Mouse (Mus musculus) heart, adult 10 weeks (tissue): ENCODE results near the gene Hsh2d. TPM values are rescaled to one million over a fixed set of nuclear protein-coding genes. Genes with fewer than 3 reads are reported as not detected.

ENCODE experiments used
- polyA plus RNA-seq: library from polyadenylated mRNA; stranded (reverse); fragments of 350-450 nt; fragmentation: Illumina TruSeq; extraction: RNeasy Lipid Tissue Mini Kit (QIAGEN cat#74804); gene quantifications from one replicate; pipeline ENCODE4 v1.2.3, GENCODE M21; 2014; ENCODE audit warnings: low read depth, low replicate concordance

Hsh2d gene
- polyA plus RNA-seq = not detected

DNA sequence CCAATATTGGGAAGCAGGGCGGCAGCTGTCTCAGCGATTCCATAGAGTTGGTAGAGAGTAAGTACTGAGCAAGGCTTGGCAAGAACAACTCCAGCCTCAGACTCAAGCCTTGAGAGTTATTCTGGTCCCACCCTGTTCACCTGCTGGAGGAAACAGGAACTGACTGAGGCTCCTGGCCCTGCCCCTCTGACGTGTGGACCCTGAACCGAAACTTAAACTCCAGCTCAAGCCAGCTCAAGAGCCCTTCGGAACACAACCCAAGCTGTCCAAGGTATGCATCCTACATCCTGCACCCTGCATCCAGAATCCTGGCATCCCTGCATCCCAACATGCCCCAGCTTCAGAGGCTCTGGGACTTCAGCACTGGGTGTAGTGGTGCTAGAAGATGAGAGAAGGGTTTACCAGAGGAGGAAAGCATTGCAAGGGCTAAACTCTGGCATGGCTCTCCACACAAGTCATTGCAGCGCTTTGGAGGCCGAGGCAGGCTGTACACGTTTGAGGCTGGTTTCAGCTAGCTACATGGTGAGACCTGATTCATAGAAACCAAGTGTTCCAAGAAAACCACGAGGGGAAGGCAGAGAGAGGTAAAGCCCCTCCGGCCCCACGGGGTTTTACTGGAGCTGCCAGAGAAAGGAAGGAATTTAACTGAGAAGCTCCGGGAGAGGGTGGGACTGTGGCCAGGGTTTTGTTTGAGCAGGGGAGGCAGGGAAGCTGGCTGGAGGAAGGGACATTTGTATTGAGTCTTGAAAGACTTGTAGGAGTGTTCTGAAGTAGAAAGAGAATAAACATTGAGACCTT, at the start of gene Hsh2d:
Gene Hsh2d (plus strand): TSS at position 222 of the 798 bp plus-strand sequence.

DNA sequence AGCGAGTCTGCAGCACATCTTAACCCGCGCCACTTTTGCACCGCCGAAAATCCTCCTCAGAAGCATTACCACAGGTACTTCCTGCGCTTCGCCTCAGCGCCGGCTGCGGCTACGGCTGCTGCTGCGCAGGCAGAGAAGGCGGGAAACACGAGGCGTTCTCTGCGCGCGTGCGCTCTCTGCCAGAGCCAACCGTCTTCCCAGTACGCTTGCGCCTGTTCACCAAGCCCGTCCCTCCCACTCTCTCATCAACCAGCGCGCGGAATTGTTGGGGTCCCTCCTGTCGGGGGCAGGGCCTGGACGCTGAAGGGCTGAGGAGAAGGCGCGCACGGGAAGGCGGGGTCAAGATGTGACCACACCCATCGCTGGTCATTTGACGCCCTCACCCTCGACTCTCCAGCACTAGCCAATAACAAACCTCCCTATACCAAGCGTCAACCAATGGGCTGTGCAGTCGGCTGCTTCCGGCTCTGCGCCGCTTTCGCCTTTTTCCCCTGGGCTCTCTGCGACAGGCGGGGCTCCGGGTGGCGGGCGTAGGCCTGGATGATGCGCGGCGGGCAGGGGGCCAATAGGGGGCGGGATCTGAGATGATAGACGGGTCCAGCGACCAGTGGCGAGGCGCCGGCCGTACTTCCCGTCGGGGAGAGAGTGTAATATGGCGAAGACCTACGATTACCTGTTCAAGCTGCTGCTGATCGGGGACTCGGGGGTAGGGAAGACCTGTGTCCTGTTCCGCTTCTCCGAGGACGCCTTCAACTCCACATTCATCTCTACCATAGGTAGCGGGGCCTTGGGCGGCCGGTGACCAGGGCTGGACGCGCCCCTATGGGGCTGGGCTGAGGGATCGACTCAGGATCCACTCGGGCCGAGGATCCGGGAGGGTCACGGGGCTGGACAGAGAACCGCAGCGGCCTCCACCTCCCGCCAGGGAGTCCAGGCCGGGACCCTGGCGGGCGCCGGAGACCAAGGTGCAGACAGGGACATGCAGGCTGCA, 28.4 kb upstream of the Hsh2d start, which contains the start of gene Rab8a:
Gene Rab8a (plus strand): TSS at position 494 of the 991 bp plus-strand sequence.

DNA sequence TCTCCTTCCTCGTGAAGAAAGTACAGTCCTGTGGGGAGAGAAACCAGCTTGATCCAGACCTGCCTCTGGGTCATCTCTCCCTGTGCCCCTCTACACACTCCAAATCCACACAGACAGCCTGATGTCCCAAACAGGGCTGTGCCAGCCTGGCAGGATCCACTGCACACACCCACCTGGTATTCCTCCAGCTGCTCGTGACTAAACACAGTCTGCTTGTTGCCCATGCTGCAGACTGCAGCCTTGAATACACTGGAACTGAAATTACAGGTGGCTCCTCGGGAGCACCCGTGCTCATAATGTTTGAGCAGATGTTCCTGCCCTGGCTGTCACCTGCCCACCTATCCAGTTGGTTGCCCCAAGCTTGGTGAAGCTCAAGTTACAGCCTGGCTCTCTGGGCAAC, 23.3 kb downstream of the Hsh2d start, which contains the start of gene Cib3:
Gene Cib3 (minus strand): TSS at position 87 of the 400 bp plus-strand sequence.

DNA sequence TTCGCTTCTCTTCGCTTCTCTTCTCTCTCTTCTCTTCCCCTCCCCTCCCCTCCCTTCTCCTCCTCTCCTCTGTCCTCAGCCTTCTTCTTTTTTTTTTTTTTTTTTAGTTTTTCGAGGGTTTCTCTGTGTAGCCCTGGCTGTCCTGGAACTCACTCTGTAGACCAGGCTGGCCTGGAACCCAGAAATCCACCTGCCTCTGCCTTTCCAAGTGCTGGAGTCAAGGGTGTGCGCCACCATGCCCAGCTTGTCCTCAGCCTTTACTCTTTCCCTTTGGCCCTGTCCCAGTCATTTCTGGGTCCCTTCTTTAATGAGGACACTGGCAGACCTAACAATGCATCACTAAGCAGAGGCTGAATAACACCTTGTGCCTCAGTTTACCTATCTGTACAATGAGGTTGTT, 24.1 kb downstream of the Hsh2d start, which contains the start of gene Gm11034:
Gene Gm11034 (minus strand): TSS at position 101 of the 400 bp plus-strand sequence.

DNA sequence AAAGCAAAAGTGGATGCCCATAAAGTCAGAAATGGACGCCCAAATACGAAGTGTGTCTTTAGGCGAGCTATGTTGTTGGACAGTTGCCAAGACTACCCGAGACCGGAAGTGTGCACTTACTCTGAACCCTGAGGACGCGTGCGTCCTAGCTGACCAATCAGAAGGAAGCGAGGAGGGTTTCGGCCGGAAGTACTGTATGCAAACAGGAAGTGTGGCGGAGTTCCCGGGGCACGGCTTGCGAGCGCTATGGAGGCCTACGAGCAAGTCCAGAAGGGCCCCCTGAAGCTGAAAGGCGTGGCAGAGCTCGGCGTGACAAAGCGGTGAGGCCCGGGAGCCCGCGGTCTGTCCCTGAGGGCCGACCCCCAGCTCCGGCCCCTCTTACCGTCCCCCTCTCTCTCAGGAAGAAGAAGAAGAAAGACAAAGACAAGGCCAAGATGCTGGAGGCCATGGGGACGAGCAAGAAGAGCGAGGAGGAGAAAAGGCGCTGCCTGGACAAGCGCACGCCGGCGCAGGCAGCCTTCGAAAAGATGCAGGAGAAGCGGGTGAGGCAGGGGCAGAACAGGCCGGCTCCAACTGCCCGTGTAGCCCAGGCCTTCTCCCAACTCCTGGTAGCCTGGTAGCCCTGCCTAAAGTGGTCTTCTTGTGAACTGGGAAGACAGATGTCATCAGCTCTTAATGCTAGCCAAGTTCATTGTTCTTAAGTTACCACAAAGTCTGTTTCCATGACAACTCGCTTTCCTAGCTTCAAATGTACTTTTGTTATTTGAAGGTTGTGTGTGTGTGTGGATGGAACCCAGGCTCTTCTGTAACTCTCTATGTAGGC, 30.3 kb downstream of the Hsh2d start, which contains the start of gene Fam32a:
Gene Fam32a (plus strand): TSS at position 190 of the 823 bp plus-strand sequence.

DNA sequence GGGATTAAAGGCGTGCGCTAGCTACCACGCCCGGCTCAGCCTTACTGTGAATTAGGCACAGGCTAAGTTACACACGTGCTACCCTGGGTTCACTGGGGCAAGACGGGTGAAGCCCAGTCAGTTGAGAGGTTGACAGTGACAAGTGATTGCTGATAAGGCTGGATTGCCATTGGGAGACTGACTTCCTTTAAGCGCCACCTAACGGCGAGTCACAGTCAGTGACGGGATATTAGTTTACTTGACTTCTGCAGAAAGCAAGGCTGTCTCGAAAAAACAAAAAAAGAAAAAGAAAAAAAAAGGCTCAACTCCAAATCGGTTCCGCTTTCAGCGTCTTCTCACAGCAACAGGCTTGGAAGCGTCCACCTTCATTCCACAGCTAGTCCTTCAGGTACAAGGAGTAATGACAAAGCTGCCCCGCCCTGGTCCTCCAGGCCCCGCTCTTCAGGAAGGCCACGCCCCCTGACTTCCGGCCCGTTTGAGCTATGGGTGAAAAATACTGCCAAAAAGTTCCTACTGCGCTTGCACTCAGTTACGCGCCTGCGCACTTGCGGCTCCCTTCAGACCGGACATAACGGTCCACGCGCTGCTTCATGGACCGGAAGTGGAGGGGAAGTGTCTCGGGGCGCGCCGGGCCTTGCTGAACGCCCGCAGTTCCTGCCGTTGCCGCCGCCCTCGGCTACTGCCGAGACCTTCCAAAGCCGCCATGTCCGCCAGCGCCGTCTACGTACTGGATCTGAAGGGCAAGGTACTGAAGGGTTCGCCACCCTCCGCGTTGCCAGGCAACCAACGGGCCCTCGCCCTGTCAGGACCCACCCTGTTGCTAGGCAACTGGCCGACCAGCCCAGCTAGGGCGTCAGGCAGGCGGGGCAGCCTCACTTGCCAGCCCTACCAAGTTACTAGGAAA, 50.3 kb downstream of the Hsh2d start, which contains the start of gene Ap1m1:
Gene Ap1m1 (plus strand): TSS at position 520 of the 904 bp plus-strand sequence.

Other genes starting within 250 kb of the Hsh2d start
- 8.5 TPM for gene Zfp961, start 238.6 kb upstream of the Hsh2d start, polyA plus RNA-seq
- 0.34 TPM for gene Cyp4f18, start 180.0 kb upstream of the Hsh2d start, polyA plus RNA-seq
- not detected for gene Olfr372, start 148.4 kb upstream of the Hsh2d start, polyA plus RNA-seq
- not detected for gene Olfr373, start 106.5 kb upstream of the Hsh2d start, polyA plus RNA-seq
- gene Olfr374, start 82.6 kb upstream of the Hsh2d start, polyA plus RNA-seq = not detected
- gene Tpm4, start 54.7 kb upstream of the Hsh2d start, polyA plus RNA-seq = 104 TPM
- gene Rab8a, start 28.4 kb upstream of the Hsh2d start, polyA plus RNA-seq = 24.8 TPM
- gene Cib3, start 23.2 kb downstream of the Hsh2d start, polyA plus RNA-seq = 1.2 TPM
- gene Gm11034, start 24.0 kb downstream of the Hsh2d start, polyA plus RNA-seq = not detected
- gene Fam32a, start 30.1 kb downstream of the Hsh2d start, polyA plus RNA-seq = 28.9 TPM
- gene Ap1m1, start 50.4 kb downstream of the Hsh2d start, polyA plus RNA-seq = 61.0 TPM
- 2.5 TPM for gene Gm10282, start 115.6 kb downstream of the Hsh2d start, polyA plus RNA-seq
- 55.2 TPM for gene Klf2, start 129.4 kb downstream of the Hsh2d start, polyA plus RNA-seq
- 42.1 TPM for gene Eps15l1, start 231.8 kb downstream of the Hsh2d start, polyA plus RNA-seq